Mouse (Mus musculus) brain, embryonic 14.5 days (tissue): ENCODE results near the gene Dact2.

Experiments
- CTCF ChIP-seq: fragments of 200-500 bp; IDR thresholded peaks from 2 replicates; pipeline ENCODE4 v1.5.1; 2012; ENCODE audit warnings: inconsistent platforms, mild to moderate bottlenecking, moderate library complexity, borderline replicate concordance; ENCODE audit not compliant: insufficient read depth, insufficient read length; ENCODE audit errors: extremely low read depth
- POLR2A ChIP-seq: fragments of 200-500 bp; IDR thresholded peaks from 2 replicates; pipeline ENCODE4 v1.6.1; 2012; ENCODE audit warnings: mild to moderate bottlenecking, inconsistent platforms, borderline replicate concordance; ENCODE audit not compliant: poor library complexity, insufficient read depth, insufficient read length, severe bottlenecking; ENCODE audit errors: extremely low read depth

DNA sequence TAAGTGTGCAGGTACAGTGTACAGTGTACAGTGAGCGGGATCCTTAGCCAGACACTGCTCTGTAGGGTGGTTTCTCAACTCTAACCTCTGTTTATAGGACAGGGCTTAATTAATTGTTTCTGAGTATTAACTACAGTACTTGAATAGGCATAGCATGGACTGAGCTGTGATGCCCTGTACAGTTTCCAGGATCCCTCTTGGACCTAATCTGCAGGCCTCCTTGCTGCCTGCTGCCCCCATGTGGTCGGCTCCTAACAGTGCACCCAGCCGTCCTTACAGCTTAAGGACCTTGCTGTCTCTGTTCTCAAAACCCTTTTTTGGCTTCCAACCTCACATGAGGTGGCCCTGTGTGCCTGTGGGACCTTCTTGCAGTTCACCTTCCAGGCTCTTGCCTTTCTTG is 2.0 kb upstream of the Dact2 start:
- no peak for TF ChIP-seq POLR2A
- TF ChIP-seq CTCF, result peak; percentile 98
